20 mouse cellular contexts compared by ENCODE assay signal in the genomic region with DNA sequence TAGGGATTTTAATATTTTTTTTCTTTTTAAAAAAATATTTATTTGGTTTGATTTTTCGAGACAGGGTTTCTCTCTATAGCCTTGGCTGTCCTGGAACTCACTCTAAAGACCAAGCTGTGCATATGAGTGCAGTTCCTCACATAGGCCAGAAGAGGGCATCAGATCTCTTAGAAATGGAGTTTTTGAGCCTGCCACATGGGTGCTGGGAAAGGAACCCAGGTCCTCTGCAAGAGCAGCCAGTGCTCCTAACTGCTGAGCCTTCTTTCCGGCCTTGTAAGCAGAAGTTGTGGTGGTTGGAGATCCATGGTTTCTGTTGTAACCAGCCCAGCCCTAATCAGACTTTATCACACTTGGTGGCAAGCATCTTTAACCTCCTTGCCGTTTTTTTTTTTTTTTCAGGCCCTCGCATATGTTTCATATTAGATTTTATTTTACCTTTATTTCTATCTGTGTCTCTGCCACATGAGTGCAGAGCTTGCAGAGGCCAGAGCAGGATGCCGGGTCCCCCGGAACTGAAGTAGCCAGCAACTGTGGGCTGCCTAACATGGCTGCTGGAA. TPM values are rescaled to one million over a fixed set of nuclear protein-coding genes. Genes with fewer than 3 reads are reported as not detected.
DNase-seq lines count a peak whose midpoint lies in the region; ATAC-seq and TF ChIP-seq lines count a peak whose summit lies in the region.
"Had no signal": no experiment of that assay in that cellular context is flagged by ENCODE, and none has a peak within 500 bp of the region (broad histone marks: within the 10 kb centered on the region; RNA-seq: fewer than 3 reads in every experiment).

No protein-coding gene starts in this region.

- no peak overlapping the region for H3K9ac ChIP-seq in liver, adult 2 months (ENCODE audit: low read depth, low read length)
- H3K9ac ChIP-seq in liver, embryonic 12.5 days: no peak overlapping the region
- H3K9ac ChIP-seq: embryonic facial prominence, embryonic 12.5 days; heart, embryonic 12.5 days; intestine, embryonic 15.5 days; lung, embryonic 15.5 days; neural tube, embryonic 13.5 days had no signal

- 95% methylated on average over 6 of the region's 6 CpGs for WGBS in liver, adult 2 months
- WGBS in liver, embryonic 12.5 days (ENCODE audit: insufficient replicate concordance): 78% methylated on average over 6 of the region's 6 CpGs

- H3K27ac ChIP-seq in liver, adult 2 months (replicated peaks; ENCODE audit: insufficient read depth, low read depth, low read length): no peak overlapping the region
- no peak overlapping the region for H3K27ac ChIP-seq in liver, embryonic 12.5 days
- H3K27ac ChIP-seq: embryonic facial prominence, embryonic 12.5 days; intestine, embryonic 15.5 days; lung, embryonic 15.5 days; neural tube, embryonic 13.5 days had no signal

- TF ChIP-seq CTCF in liver, adult 2 months (IDR thresholded peaks at IDR 0.05; ENCODE audit: low read depth, low read length): peak; percentile 19
- peak; percentile 57 for TF ChIP-seq CTCF in E14TG2a.4 (conservative IDR thresholded peaks at IDR 0.05; ENCODE audit: low read length)
- TF ChIP-seq CTCF in brain, embryonic 14.5 days (IDR thresholded peaks at IDR 0.05; ENCODE audit: borderline replicate concordance, extremely low read depth, insufficient read depth, insufficient read length): peak; percentile 4; the same call in 1 of the 2 replicates

- H3K4me1 ChIP-seq in liver, adult 2 months (ENCODE audit: control insufficient read depth, insufficient read depth, low read length): no peaks in the 10 kb centered on the region
- no peaks in the 10 kb centered on the region for H3K4me1 ChIP-seq in liver, embryonic 12.5 days
- peaks cover 19% of the 10 kb centered on the region for H3K4me1 ChIP-seq in E14TG2a.4 (replicated peaks; ENCODE audit: low read depth, low read length)
- H3K4me1 ChIP-seq: embryonic facial prominence, embryonic 12.5 days; heart, embryonic 12.5 days; intestine, embryonic 15.5 days; lung, embryonic 15.5 days; megakaryocyte, embryonic 14.5 days; neural tube, embryonic 13.5 days had no signal

- no peak overlapping the region for H3K4me3 ChIP-seq in liver, adult 2 months (ENCODE audit: insufficient read depth, low read depth, low read length)
- no peak overlapping the region for H3K4me3 ChIP-seq in liver, embryonic 12.5 days
- H3K4me3 ChIP-seq in E14TG2a.4 (replicated peaks; ENCODE audit: low read length): no peak overlapping the region
- H3K4me3 ChIP-seq: embryonic facial prominence, embryonic 12.5 days; heart, embryonic 12.5 days; intestine, embryonic 15.5 days; lung, embryonic 15.5 days; megakaryocyte, embryonic 14.5 days; neural tube, embryonic 13.5 days had no signal

- H3K9me3 ChIP-seq in liver, embryonic 12.5 days (replicated peaks): no peaks in the 10 kb centered on the region
- no peaks in the 10 kb centered on the region for H3K9me3 ChIP-seq in E14TG2a.4 (ENCODE audit: low read length)
- H3K9me3 ChIP-seq: embryonic facial prominence, embryonic 12.5 days; intestine, embryonic 15.5 days; lung, embryonic 15.5 days; neural tube, embryonic 13.5 days had no signal

- DNase-seq in embryo, embryonic 10.5 days (ENCODE audit: low spot score): peak; percentile 40
- DNase-seq in embryo, embryonic 11 days: no peak
- DNase-seq in liver, adult 2 months (ENCODE audit: extremely low read depth, low read depth, low spot score): no peak
- no peak for DNase-seq in brain, embryonic 14.5 days (ENCODE audit: low read depth)
- DNase-seq in frontal cortex, postnatal 25 days (ENCODE audit: low spot score in 2 of 2): no peak
- no peak for DNase-seq in urinary bladder, postnatal 36 days (ENCODE audit: low spot score in 2 of 2)
- DNase-seq: cerebellum, postnatal 25 days; heart, postnatal 36 days; kidney, postnatal 36 days; right cerebral cortex, postnatal 25 days; thymus, adult 2 months had no signal

- no peaks in the 10 kb centered on the region for H3K79me2 ChIP-seq in liver, adult 2 months (ENCODE audit: control insufficient read depth, insufficient read depth, low read length)

- ATAC-seq in liver, embryonic 12.5 days: no peak
- ATAC-seq: intestine, embryonic 15.5 days had no signal

- no peak for TF ChIP-seq POLR2A in liver, adult 2 months (IDR thresholded peaks at IDR 0.05; ENCODE audit: extremely low read depth, insufficient read depth, low read length)
- TF ChIP-seq POLR2A in brain, embryonic 14.5 days (IDR thresholded peaks at IDR 0.05; ENCODE audit: borderline replicate concordance, extremely low read depth, insufficient read depth, insufficient read length, poor library complexity, severe bottlenecking): no peak

- no peaks in the 10 kb centered on the region for H3K27me3 ChIP-seq in liver, adult 2 months (ENCODE audit: control insufficient read depth, insufficient read depth, low read length)
- no peaks in the 10 kb centered on the region for H3K27me3 ChIP-seq in liver, embryonic 12.5 days (replicated peaks)
- no peaks in the 10 kb centered on the region for H3K27me3 ChIP-seq in E14TG2a.4 (ENCODE audit: insufficient read depth, low read length)
- H3K27me3 ChIP-seq: embryonic facial prominence, embryonic 12.5 days; heart, embryonic 12.5 days; intestine, embryonic 15.5 days; lung, embryonic 15.5 days; neural tube, embryonic 13.5 days had no signal

- H3K36me3 ChIP-seq in liver, adult 2 months (ENCODE audit: control insufficient read depth, insufficient read depth, low read length): no peaks in the 10 kb centered on the region
- H3K36me3 ChIP-seq in liver, embryonic 12.5 days: no peaks in the 10 kb centered on the region
- H3K36me3 ChIP-seq in E14TG2a.4 (ENCODE audit: insufficient read depth, low read length): peaks cover 10% of the 10 kb centered on the region; the same call in 1 of the 2 replicates
- H3K36me3 ChIP-seq: intestine, embryonic 15.5 days; lung, embryonic 15.5 days had no signal

- no peak overlapping the region for H3K4me2 ChIP-seq in liver, embryonic 12.5 days
- H3K4me2 ChIP-seq: embryonic facial prominence, embryonic 12.5 days; heart, embryonic 12.5 days; intestine, embryonic 15.5 days; lung, embryonic 15.5 days; neural tube, embryonic 13.5 days had no signal

RNA-seq across cellular contexts. Expression of a gene that starts 30.6 kb away (rescaled TPM):
- total RNA-seq in liver, adult 2 months (2014; rRNA removed): 0.20 and 0.46 TPM in 2 replicates
- polyA plus RNA-seq in liver, adult 2 months (2012; rRNA removed): 0.21 and 0.22 TPM in 2 replicates
- 0.35 and 0.48 TPM in 2 replicates for polyA plus RNA-seq in liver, embryonic 12.5 days (2016; fragmentation: Nextera tagmentation; extraction: Ambion mirVana)
- 12.9 and 19.0 TPM in 2 replicates for polyA plus RNA-seq in brain, embryonic 14.5 days (2012; rRNA removed)
- total RNA-seq: monocyte, adult 5-6 weeks had no signal

Comparison
In these comparisons a context has a peak if more than half of its experiments do, and no peak if none do; other contexts are left out.
1. CTCF ChIP-seq: peak in every context shown above with its lines; median percentile 57 in E14TG2a.4; 19 in liver, adult 2 months; 4 in brain, embryonic 14.5 days.